Mouse (Mus musculus) C2C12 (cell line): ENCODE measurements around the gene Gm28042.

Source experiments
- CTCF ChIP-seq: IDR thresholded peaks from one replicate; pipeline ENCODE4 v1.5.1; 2011; ENCODE audit not compliant: control insufficient read depth, insufficient read depth, insufficient read length
- MYOG ChIP-seq: IDR thresholded peaks from one replicate; pipeline ENCODE4 v1.6.1; 2011; ENCODE audit not compliant: control insufficient read depth, insufficient read length; ENCODE audit errors: extremely low read depth

DNA sequence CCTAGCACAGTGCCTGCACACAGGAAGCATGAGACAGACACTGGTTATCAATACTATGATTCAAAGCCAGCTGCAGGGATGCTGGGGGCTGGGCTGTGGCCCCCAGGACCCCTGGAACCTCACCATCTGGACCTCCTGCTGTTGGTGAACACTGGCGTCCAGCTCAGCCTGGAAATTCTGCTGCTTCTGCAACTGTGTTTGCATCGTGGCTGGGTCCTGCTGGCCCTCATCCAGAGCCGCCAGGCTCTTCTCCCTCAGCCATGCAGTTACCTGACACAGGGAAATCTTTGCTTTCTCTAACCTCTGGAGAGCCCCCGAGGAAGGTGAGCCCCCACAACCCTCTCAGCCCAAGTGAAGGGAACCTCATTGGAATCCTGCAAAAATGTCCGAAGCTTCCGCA, 24.1 kb downstream of the Gm28042 start:
- TF ChIP-seq MYOG (no peak), CTCF (no peak)
